Mouse (Mus musculus) neural tube, embryonic 14.5 days (tissue): ENCODE results near the gene Rtn4r. TPM values are rescaled to one million over a fixed set of nuclear protein-coding genes. Genes with fewer than 3 reads are reported as not detected.

Experiments used
- ATAC-seq: fragments of 200-750 bp; cut with Nextera tagmentation; 2 replicates; pipeline ENCODE4 v1.8.0; 2017; ENCODE audit warnings: low read depth, mild to moderate bottlenecking, moderate TSS enrichment, moderate library complexity
- H3K27ac ChIP-seq: fragments of 300-500 bp; sonication (generic); 2 replicates; pipeline ENCODE4 v1.5.1; 2014; ENCODE audit warnings: low read depth, mild to moderate bottlenecking, control low read depth, low read length, moderate library complexity, mixed read lengths
- H3K27me3 ChIP-seq: fragments of 300-500 bp; sonication (generic); 2 replicates; pipeline ENCODE4 v1.6.1; 2014; ENCODE audit warnings: low read length; ENCODE audit not compliant: control insufficient read depth, insufficient read depth
- H3K36me3 ChIP-seq: fragments of 300-500 bp; sonication (generic); 2 replicates; pipeline ENCODE4 v1.6.1; 2014; ENCODE audit warnings: low read length, mixed read lengths; ENCODE audit not compliant: control insufficient read depth, insufficient read depth
- H3K4me1 ChIP-seq: fragments of 300-500 bp; sonication (generic); 2 replicates; pipeline ENCODE4 v1.6.1; 2014; ENCODE audit warnings: low read length; ENCODE audit not compliant: control insufficient read depth, insufficient read depth
- H3K4me2 ChIP-seq: fragments of 300-500 bp; sonication (generic); 2 replicates; pipeline ENCODE4 v1.6.1; 2014; ENCODE audit warnings: mild to moderate bottlenecking, low read depth, low read length, control low read depth
- H3K4me3 ChIP-seq: fragments of 300-500 bp; sonication (generic); 2 replicates; pipeline ENCODE4 v1.5.1; 2014; ENCODE audit warnings: low read depth, low read length, control low read depth, mixed read lengths
- H3K9ac ChIP-seq: fragments of 300-500 bp; sonication (generic); replicated peaks from 2 replicates; pipeline ENCODE4 v1.6.1; 2014; ENCODE audit warnings: low read depth, mild to moderate bottlenecking, control low read depth, low read length, mixed read lengths
- H3K9me3 ChIP-seq: fragments of 300-500 bp; sonication (generic); 2 replicates; pipeline ENCODE4 v1.6.1; 2016; ENCODE audit warnings: low read length; ENCODE audit not compliant: control insufficient read depth
- WGBS: fragments of 180-500 bp; shearing (Covaris S2); extraction: QIAGEN DNeasy Blood & Tissue Kit; methylation state at CpG from one replicate; pipeline ENCODE4 v1.1.7; 2014; 5-methylcytosine and 5-hydroxymethylcytosine counted together
- polyA plus RNA-seq: library from polyadenylated mRNA; unstranded; fragments of >200 nt; fragmentation: Nextera tagmentation; extraction: Ambion mirVana; gene quantifications from 2 replicates; pipeline ENCODE4 v1.2.1, GENCODE M21; 2014

Rtn4r gene
- polyA plus RNA-seq: 27.4 and 36.4 TPM in 2 replicates

GRCm38 (mm10) chr16:18127241-18127861 lies at the start of gene Rtn4r:
Gene Rtn4r (plus strand): TSS chr16:18127642.
- peak within 1 kb of the TSS; percentile 82 for H3K4me3 ChIP-seq
- peak within 1 kb of the TSS; percentile 81 for H3K27ac ChIP-seq
- no peaks in the 10 kb centered on the region for H3K9me3 ChIP-seq
- H3K36me3 ChIP-seq: no peaks in the 10 kb centered on the region
- H3K27me3 ChIP-seq: peaks cover 10% of the 10 kb centered on the region; the same call in 1 of the 2 replicates
- peak; percentile 81 for ATAC-seq
- peak within 1 kb of the TSS; percentile 93 for H3K9ac ChIP-seq
- peaks cover 25% of the 10 kb centered on the region for H3K4me1 ChIP-seq
- WGBS: 0% methylated on average over 51 of the region's 96 CpGs
- peak within 1 kb of the TSS; percentile 84 for H3K4me2 ChIP-seq

DNA sequence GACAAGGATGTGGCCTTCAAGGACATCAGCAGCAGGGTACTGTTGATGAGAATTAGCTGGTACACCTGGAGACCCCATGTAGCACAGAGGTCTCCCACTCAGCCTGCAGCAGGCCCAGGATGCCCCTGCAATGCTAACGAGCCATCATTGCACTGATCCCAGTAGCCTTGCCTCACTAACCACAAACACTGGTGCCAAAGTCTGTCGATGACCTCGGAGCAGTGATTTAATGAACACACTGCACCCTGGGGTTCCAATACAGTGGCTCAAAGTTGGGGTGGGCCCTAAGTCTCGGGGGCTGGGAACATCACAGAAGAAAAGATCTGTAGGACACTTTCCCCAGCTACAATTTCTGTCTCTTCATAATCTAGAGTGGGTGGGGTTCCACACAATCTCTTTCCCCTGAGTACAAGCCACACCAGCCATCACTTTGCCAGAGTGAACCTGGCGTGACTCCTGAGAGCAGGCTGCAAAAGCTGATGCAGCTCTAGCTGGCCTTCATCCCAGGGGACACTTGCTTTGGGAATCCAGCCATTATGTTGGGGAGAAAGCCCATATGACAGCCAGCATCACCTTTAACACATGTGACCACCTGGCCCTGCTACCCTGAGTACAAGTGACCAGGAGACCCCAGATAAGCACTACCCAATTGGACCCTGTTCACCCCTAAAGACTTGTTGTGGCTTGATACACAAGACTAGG lies 49.0 kb upstream of the Rtn4r start:
- H3K36me3 ChIP-seq: no peaks in the 10 kb centered on the region
- no peaks in the 10 kb centered on the region for H3K27me3 ChIP-seq
- H3K4me3 ChIP-seq: no peak overlapping the region
- no peaks in the 10 kb centered on the region for H3K4me1 ChIP-seq
- 84% methylated on average over 5 of the region's 5 CpGs for WGBS
- H3K27ac ChIP-seq: no peak overlapping the region
- H3K9me3 ChIP-seq: no peaks in the 10 kb centered on the region
- H3K9ac ChIP-seq: no peak overlapping the region
- no peak for ATAC-seq
- H3K4me2 ChIP-seq: no peak overlapping the region

GRCm38 (mm10) chr16:18079300-18079699 lies 48.1 kb upstream of the Rtn4r start:
- no peak for ATAC-seq
- 89% methylated on average over 2 of the region's 2 CpGs for WGBS
- Histone ChIP-seq H3K4me1 (no peaks in the 10 kb centered on the region), H3K27ac (no peak overlapping the region), H3K9ac (no peak overlapping the region), H3K4me3 (no peak overlapping the region), H3K27me3 (no peaks in the 10 kb centered on the region), H3K4me2 (no peak overlapping the region), H3K36me3 (no peaks in the 10 kb centered on the region), H3K9me3 (no peaks in the 10 kb centered on the region)

GRCm38 (mm10) chr16:18080171-18080570 lies 47.3 kb upstream of the Rtn4r start:
- no peaks in the 10 kb centered on the region for H3K4me1 ChIP-seq
- no peak for ATAC-seq
- no peaks in the 10 kb centered on the region for H3K9me3 ChIP-seq
- no peak overlapping the region for H3K9ac ChIP-seq
- H3K27ac ChIP-seq: no peak overlapping the region
- WGBS: 86% methylated on average over 7 of the region's 7 CpGs
- H3K27me3 ChIP-seq: no peaks in the 10 kb centered on the region
- H3K4me2 ChIP-seq: no peak overlapping the region
- no peak overlapping the region for H3K4me3 ChIP-seq
- no peaks in the 10 kb centered on the region for H3K36me3 ChIP-seq

DNA sequence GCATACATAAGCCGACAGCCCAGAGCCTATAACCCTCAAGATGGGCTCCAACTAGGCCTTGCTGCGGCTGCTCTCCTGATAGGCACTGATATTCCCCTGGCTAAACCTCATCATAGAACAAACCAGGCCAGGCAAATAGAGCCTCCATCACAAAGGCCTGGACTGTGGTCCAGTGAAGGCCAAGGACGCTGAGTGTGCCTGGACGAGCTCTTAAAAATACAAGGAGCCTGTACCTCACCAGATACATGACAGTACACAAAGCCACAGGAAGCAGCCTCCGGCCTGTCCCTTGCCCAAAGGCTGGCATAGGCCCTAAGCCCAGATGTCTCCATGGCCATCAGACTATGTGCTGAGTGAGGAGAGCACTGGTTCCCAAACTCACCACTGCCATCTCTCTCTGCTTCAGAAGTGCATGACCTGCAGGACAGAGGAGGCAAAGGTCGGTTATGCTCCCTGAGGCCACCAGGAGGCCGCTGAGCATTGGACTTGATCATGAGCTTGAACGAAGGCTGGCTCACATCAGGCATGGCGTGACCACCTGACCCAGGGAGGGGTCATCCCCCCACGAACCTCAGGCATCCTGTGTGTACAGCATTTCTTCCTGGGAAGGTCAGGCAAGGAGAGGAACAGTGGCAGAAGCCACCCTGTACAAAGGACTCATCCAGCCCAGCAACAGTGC lies 46.2 kb upstream of the Rtn4r start:
- Histone ChIP-seq H3K27ac (no peak overlapping the region), H3K27me3 (no peaks in the 10 kb centered on the region), H3K36me3 (no peaks in the 10 kb centered on the region), H3K9ac (no peak overlapping the region), H3K9me3 (no peaks in the 10 kb centered on the region), H3K4me3 (no peak overlapping the region), H3K4me1 (no peaks in the 10 kb centered on the region), H3K4me2 (no peak overlapping the region)
- WGBS: 85% methylated on average over 10 of the region's 10 CpGs
- ATAC-seq: no peak

- H3K27me3 ChIP-seq: no peaks in the 10 kb centered on the region
- H3K27ac ChIP-seq: no peak overlapping the region
- H3K4me2 ChIP-seq: no peak overlapping the region
- no peaks in the 10 kb centered on the region for H3K36me3 ChIP-seq
- ATAC-seq: no peak
- no peak overlapping the region for H3K4me3 ChIP-seq
- H3K9ac ChIP-seq: no peak overlapping the region
- no peaks in the 10 kb centered on the region for H3K4me1 ChIP-seq
- WGBS: 70% methylated on average over 1 of the region's 1 CpGs
- H3K9me3 ChIP-seq: no peaks in the 10 kb centered on the region
These were observed 45.2 kb upstream of the Rtn4r start for GRCm38 (mm10) chr16:18082291-18082690.

- Histone ChIP-seq H3K9ac (no peak overlapping the region), H3K27me3 (peaks cover 5% of the 10 kb centered on the region; the same call in 1 of the 2 replicates), H3K27ac (no peak overlapping the region), H3K36me3 (no peaks in the 10 kb centered on the region), H3K4me3 (no peak overlapping the region), H3K4me2 (no peak overlapping the region), H3K4me1 (peaks cover under 1% of the 10 kb centered on the region; the same call in 1 of the 2 replicates), H3K9me3 (no peaks in the 10 kb centered on the region)
- no peak; the same call in 1 of the 2 replicates for ATAC-seq
- 85% methylated on average over 18 of the region's 18 CpGs for WGBS
These were observed 44.1 kb upstream of the Rtn4r start for GRCm38 (mm10) chr16:18083231-18083951.

GRCm38 (mm10) chr16:18084262-18084661 lies 43.2 kb upstream of the Rtn4r start:
- Histone ChIP-seq H3K27me3 (peaks cover 5% of the 10 kb centered on the region; the same call in 1 of the 2 replicates), H3K27ac (no peak overlapping the region)
- no peak for ATAC-seq

More at GRCm38 (mm10) chr16:18084262-18084661, 43.2 kb upstream of the Rtn4r start:
- H3K9ac ChIP-seq: no peak overlapping the region
- H3K4me2 ChIP-seq: no peak overlapping the region
- H3K4me3 ChIP-seq: no peak overlapping the region
- peaks cover 6% of the 10 kb centered on the region; the same call in 1 of the 2 replicates for H3K4me1 ChIP-seq
- WGBS: 87% methylated on average over 7 of the region's 7 CpGs
- H3K36me3 ChIP-seq: no peaks in the 10 kb centered on the region
- H3K9me3 ChIP-seq: no peaks in the 10 kb centered on the region
